Mouse (Mus musculus) heart, embryonic 14.5 days (tissue): ENCODE results near the gene Abcc4. TPM values are rescaled to one million over a fixed set of nuclear protein-coding genes. Genes with fewer than 3 reads are reported as not detected.

ENCODE experiments used
- ATAC-seq: fragments of 200-750 bp; cut with Nextera tagmentation; 2 replicates; pipeline ENCODE4 v1.8.0; 2017; ENCODE audit warnings: low read depth, moderate TSS enrichment; ENCODE audit not compliant: insufficient number of reproducible peaks, insufficient read depth, low FRiP score
- H3K27ac ChIP-seq, 2 experiments: fragments of 200-500 bp in 1 of 2; fragments of 300-500 bp in 1 of 2; sonication (generic) in 1 of 2; replicated peaks in 1 of 2; 2 replicates each; pipeline ENCODE4 v1.5.1; 2012 to 2014; ENCODE audit warnings: low read depth in 2 of 2, low read length in 2 of 2, control low read depth in 1 of 2, mild to moderate bottlenecking in 1 of 2, mixed read lengths in 1 of 2; ENCODE audit not compliant: control insufficient read depth in 1 of 2, insufficient read depth in 1 of 2
- H3K27me3 ChIP-seq: fragments of 300-500 bp; sonication (generic); 2 replicates; pipeline ENCODE4 v1.6.1; 2014; ENCODE audit warnings: mild to moderate bottlenecking, low read length, control low read depth; ENCODE audit not compliant: control insufficient read depth, insufficient read depth
- H3K36me3 ChIP-seq: fragments of 300-500 bp; sonication (generic); 2 replicates; pipeline ENCODE4 v1.6.1; 2014; ENCODE audit warnings: mild to moderate bottlenecking, control low read depth, low read length, mixed read lengths; ENCODE audit not compliant: control insufficient read depth, insufficient read depth
- H3K4me1 ChIP-seq, 2 experiments: fragments of 200-500 bp in 1 of 2; fragments of 300-500 bp in 1 of 2; sonication (generic) in 1 of 2; 2 replicates each; pipeline ENCODE4 v1.6.1; 2012 to 2014; ENCODE audit warnings: low read length in 2 of 2, control low read depth in 1 of 2, mixed read lengths in 1 of 2; ENCODE audit not compliant: control insufficient read depth in 2 of 2, insufficient read depth in 2 of 2
- H3K4me2 ChIP-seq: fragments of 300-500 bp; sonication (generic); 2 replicates; pipeline ENCODE4 v1.6.1; 2014; ENCODE audit warnings: mild to moderate bottlenecking, low read length
- H3K4me3 ChIP-seq, 2 experiments: fragments of 200-500 bp in 1 of 2; fragments of 300-500 bp in 1 of 2; sonication (generic) in 1 of 2; 2 replicates each; pipeline ENCODE4 v1.5.1; 2012 to 2014; ENCODE audit warnings: low read length in 2 of 2, mild to moderate bottlenecking in 2 of 2, control low read depth in 1 of 2, low read depth in 1 of 2, moderate library complexity in 1 of 2; ENCODE audit not compliant: control insufficient read depth in 1 of 2, insufficient read depth in 1 of 2
- H3K9ac ChIP-seq: fragments of 300-500 bp; sonication (generic); 2 replicates; pipeline ENCODE4 v1.6.1; 2014; ENCODE audit warnings: mild to moderate bottlenecking, low read length
- H3K9me3 ChIP-seq: fragments of 300-500 bp; sonication (generic); 2 replicates; pipeline ENCODE4 v1.6.1; 2016; ENCODE audit warnings: low read length, control low read depth; ENCODE audit not compliant: control insufficient read depth
- WGBS: fragments of 180-500 bp; shearing (Covaris S2); extraction: QIAGEN DNeasy Blood & Tissue Kit; methylation state at CpG from one replicate; pipeline ENCODE4 v1.1.7; 2014; 5-methylcytosine and 5-hydroxymethylcytosine counted together
- polyA plus RNA-seq: library from polyadenylated mRNA; unstranded; fragments of >200 nt; fragmentation: Nextera tagmentation; extraction: Ambion mirVana; gene quantifications from 2 replicates; pipeline ENCODE4 v1.2.1, GENCODE M21; 2014

Abcc4 gene
- polyA plus RNA-seq, 1 experiment from 2014 or later: 1.8 TPM

DNA sequence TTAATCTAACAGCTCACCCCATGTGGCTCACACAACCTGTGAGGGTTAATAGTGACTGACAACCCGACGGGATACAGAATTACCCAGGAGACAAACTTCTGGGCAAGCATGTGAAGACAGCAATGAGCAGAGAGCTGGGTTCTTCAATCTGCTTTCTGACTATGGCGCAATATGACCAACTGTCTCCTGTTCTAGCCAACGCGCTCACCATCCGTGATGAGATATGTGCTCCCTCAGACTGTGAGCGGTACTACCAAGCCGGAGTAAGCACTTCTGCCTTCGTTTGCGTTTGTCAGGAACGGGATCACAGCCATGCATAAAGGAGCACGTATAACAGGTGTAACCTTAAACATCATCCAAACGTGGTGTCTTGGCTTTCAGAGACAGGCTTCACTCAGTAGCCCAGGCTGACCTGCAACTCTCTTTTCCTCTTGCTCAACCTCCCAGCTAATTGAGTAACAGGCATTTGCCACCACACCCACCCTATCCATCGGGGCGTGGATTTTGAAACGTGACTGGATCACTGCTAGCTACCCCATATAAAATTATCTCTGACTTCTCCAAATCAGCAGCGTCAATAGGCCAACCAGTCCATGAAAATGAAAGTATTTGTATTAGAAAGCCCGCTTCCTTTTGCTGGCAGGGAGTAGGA lies 43.3 kb downstream of the Abcc4 start:
- Histone ChIP-seq H3K36me3 (no peaks in the 10 kb centered on the region), H3K9ac (no peak overlapping the region), H3K4me3 (no peak overlapping the region), H3K27me3 (no peaks in the 10 kb centered on the region), H3K9me3 (no peaks in the 10 kb centered on the region), H3K27ac (no peak overlapping the region), H3K4me2 (no peak overlapping the region), H3K4me1 (no peaks in the 10 kb centered on the region; a peak in 1 of 4 replicates)
- WGBS: 87% methylated on average over 18 of the region's 18 CpGs
- no peak for ATAC-seq

DNA sequence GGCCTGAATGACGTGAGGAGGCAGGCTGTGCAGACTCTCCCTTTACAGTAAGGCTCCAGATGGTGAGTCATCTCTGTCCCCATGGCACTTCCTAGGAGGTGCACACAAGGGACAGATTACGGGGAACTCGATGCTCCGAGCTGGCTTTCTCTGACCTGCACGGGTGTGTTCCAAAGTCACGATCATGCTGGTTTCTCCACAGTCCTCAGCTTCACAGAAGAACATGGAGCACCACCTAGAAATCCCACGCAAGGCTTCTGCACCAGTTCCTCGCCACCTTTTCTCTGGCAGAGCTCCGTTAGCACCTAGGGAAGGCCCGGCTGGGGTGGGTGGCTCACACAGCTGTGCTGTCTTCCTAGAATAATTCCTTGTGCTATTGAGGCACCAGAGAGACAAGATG lies 43.9 kb downstream of the Abcc4 start:
- Histone ChIP-seq H3K36me3 (no peaks in the 10 kb centered on the region), H3K9ac (no peak overlapping the region), H3K9me3 (no peaks in the 10 kb centered on the region), H3K27ac (no peak overlapping the region), H3K4me1 (no peaks in the 10 kb centered on the region; a peak in 1 of 4 replicates), H3K27me3 (no peaks in the 10 kb centered on the region), H3K4me2 (no peak overlapping the region), H3K4me3 (no peak overlapping the region)
- ATAC-seq: no peak
- WGBS: 76% methylated on average over 10 of the region's 10 CpGs

DNA sequence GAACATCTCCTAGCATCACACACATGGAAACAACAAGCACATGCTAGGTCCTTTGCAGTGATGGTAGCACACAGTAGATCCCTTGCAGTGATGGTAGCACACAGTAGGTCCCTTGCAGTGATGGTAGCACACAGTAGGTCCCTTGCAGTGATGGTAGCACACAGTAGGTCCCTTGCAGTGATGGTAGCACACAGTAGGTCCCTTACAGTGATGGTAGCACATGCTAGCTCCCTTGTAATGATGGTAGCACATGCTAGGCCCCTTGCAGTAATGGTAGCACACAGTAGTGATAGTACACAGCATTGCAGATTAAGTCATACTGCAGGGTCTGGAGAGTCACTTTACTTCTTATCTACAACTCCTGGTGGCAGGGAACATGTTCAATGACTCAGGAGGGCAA lies 46.8 kb downstream of the Abcc4 start:
- Histone ChIP-seq H3K4me2 (no peak overlapping the region), H3K4me3 (no peak overlapping the region), H3K27me3 (no peaks in the 10 kb centered on the region), H3K27ac (no peak overlapping the region), H3K4me1 (peaks cover 0 to 2% of the 10 kb centered on the region in 2 experiments; a peak in 2 of 4 replicates), H3K36me3 (no peaks in the 10 kb centered on the region), H3K9me3 (no peaks in the 10 kb centered on the region), H3K9ac (no peak overlapping the region)
- no peak for ATAC-seq

DNA sequence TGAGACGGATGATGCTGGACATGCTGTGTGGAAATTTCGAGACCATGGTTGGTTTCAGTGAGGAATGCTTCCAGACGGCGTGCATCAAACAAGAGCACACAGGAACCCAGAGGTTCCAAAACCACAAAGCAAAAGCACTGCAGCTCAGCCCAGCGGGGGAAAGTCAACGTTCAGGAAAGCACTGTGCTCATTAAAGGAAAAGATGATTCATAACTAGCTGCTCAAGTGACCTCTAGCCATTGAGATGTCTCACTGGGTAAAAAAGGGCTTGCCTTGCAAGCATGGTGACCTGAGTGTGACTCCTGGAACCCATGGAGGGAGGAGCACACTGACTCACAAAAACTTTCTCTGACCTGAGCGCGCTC lies 47.7 kb downstream of the Abcc4 start:
- WGBS: 81% methylated on average over 8 of the region's 8 CpGs
- peaks cover 0 to 2% of the 10 kb centered on the region in 2 experiments; a peak in 2 of 4 replicates for H3K4me1 ChIP-seq
- no peak for ATAC-seq

DNA sequence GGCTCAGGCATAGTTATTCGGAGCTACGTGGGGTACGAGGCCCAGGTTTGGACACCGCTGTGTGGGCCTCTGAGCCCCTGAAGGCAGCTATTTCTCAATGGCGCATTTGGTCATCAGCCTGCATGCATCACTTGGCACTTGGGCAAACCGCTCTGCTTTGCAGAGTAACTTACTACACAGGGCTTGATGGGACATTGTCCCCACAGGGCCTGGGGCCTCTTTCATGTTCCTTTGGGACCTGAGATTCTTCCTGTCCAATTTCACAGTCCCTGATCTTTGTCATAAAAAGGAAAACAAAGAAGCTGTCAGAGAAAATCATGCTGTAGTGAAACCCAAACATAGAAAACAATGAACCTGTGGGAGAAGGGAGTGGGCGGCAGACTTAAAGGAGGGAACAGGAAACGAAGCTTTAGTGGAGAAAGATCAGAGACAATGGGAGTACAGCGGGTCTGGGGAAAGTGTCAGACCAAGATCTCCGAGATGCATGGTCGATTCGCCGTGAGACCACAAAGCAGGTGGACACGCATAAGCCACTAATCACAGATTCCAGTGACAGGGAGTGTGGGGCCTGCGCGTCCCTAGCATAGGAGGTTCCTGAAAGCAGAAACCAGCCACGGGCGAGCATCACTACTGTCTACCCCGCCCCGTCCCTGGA lies 48.2 kb downstream of the Abcc4 start:
- H3K27me3 ChIP-seq: no peaks in the 10 kb centered on the region
- H3K4me3 ChIP-seq: no peak overlapping the region
- no peak overlapping the region for H3K27ac ChIP-seq
- no peak for ATAC-seq
- no peak overlapping the region for H3K4me2 ChIP-seq
- H3K9me3 ChIP-seq: no peaks in the 10 kb centered on the region
- H3K9ac ChIP-seq: no peak overlapping the region
- no peaks in the 10 kb centered on the region for H3K36me3 ChIP-seq
- H3K4me1 ChIP-seq: peaks cover 0 to 2% of the 10 kb centered on the region in 2 experiments; a peak in 2 of 4 replicates
- 71% methylated on average over 20 of the region's 20 CpGs for WGBS

More for the DNA sequence above, 47.7 kb downstream of the Abcc4 start:
- Histone ChIP-seq H3K4me2 (no peak overlapping the region), H3K27me3 (no peaks in the 10 kb centered on the region), H3K9ac (no peak overlapping the region), H3K36me3 (no peaks in the 10 kb centered on the region), H3K9me3 (no peaks in the 10 kb centered on the region), H3K4me3 (no peak overlapping the region), H3K27ac (no peak overlapping the region)

DNA sequence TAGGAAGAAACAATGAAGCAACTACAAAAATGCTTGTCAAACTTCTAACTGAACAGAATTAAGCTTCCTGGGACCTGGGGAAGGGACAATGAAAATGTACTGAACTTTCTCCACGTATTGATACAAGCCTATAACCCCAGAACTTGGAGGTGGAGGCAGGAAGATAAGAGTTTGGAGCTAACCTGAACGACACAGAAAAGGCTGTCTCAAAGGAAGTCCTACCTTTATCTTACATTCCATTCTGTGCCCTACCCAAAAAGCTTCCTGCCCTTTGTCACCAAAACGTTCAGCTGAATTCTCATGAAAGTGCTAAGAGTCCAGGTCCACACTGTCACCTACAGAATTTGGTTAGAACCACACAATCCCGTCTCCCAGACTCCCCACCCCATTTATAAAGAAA lies 48.8 kb downstream of the Abcc4 start:
- Histone ChIP-seq H3K4me1 (peaks cover 0 to 2% of the 10 kb centered on the region in 2 experiments; a peak in 2 of 4 replicates), H3K4me3 (no peak overlapping the region), H3K4me2 (no peak overlapping the region), H3K27me3 (no peaks in the 10 kb centered on the region), H3K9ac (no peak overlapping the region), H3K27ac (no peak overlapping the region), H3K36me3 (no peaks in the 10 kb centered on the region), H3K9me3 (no peaks in the 10 kb centered on the region)
- WGBS: 51% methylated on average over 4 of the region's 4 CpGs
- ATAC-seq: no peak

DNA sequence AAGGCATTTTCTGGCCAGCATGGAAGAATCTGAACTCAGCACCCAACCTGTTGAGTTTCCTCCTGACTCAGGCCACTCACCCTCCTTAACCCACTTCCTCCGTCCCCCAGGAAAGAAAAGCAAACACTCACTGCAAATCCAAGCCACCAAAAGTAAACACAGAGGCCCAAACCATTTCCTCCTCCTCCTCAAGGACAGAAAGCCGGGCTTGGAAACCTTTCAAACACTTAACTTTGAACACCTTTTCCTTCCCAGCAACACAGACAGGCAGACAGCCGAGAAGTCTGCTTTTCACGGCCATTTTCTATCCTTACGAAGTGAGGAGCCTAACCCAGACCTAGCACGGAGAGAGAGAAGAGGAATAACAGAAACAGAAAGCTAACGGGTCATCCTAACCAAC lies 50.0 kb downstream of the Abcc4 start:
- H3K4me3 ChIP-seq: no peak overlapping the region
- no peaks in the 10 kb centered on the region for H3K9me3 ChIP-seq
- no peak overlapping the region for H3K27ac ChIP-seq
- no peaks in the 10 kb centered on the region for H3K27me3 ChIP-seq
- H3K9ac ChIP-seq: no peak overlapping the region
- no peak overlapping the region for H3K4me2 ChIP-seq
- peaks cover 0 to 2% of the 10 kb centered on the region in 2 experiments; a peak in 2 of 4 replicates for H3K4me1 ChIP-seq
- H3K36me3 ChIP-seq: no peaks in the 10 kb centered on the region
- no peak for ATAC-seq
- 77% methylated on average over 7 of the region's 7 CpGs for WGBS
